Mouse (Mus musculus) spleen, postnatal 14 days (tissue): ENCODE results near the gene Olfr1249.
"Not testable (repeated sequence)": the region's sequence is repeated elsewhere in the genome, so short reads cannot be mapped to it uniquely, and the experiment has no call there.

ENCODE experiments used
- DNase-seq, 2 experiments: peaks; one replicate each; pipeline ENCODE4 v3.0.0; 2021 to 2022; ENCODE audit warnings: low spot score in 2 of 2

The Olfr1249 gene

DNA sequence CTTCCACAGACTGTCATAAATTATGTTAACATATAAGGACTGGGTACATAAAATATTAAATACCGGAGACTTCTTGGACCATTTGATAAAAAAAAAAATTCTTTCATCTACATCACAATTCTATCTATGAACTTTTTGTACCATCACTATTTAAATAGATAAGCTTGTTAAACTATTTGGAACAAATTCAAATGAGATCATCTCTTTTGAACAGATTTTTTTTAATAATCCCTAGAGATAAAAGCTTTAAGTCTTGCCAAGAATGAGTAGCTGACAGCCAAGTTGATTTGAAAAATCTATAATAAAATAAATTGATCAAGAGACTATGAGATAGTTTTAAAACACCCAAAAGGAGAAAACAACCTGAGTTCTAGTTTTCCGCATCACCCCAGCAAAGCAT is at the start of gene Olfr1249:
Gene Olfr1249, minus strand, starts transcription at position 101 of the 400 bp plus-strand sequence.
- DNase-seq = no peak

DNA sequence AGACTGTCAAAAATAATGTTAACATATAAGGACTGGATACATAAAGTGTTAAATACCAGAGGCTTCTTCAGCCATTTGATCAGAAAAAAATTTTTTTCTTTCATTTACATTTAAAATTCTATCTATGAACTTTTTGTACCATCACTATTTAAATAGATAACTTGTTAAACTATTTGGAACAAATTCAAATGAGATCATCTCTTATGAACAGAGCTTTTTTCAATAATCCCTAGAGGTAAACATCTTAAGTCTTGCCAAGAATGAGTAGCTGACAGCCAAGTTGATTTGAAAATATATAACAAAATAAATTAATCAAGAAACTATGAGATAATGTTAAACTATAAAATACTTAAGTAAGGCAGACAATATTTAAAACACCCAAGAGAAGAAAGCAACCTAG is 37.1 kb upstream of the Olfr1249 start, which contains the start of gene Olfr1251:
Gene Olfr1251, minus strand, starts transcription at position 101 of the 400 bp plus-strand sequence.
- no peak for DNase-seq

DNA sequence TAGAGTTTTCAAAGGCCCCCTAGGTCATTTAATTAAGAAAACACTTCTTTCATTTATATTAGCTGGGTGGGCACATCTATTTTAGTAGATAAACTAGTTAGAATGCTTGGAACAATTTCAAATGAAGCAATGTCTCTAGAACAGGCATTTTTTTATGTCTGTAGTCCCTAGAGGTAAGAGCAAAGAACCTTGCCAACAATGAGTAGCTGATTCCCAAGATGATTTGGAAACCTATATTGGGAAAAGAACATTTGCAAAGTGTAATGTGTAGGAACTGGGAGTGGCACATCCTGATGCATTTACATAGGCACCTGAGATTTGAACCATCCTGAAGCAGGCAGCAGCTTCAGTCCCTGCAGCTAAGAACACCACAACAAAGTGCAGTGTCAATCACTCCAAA is 26.6 kb upstream of the Olfr1249 start, which contains the start of gene Olfr1250:
Gene Olfr1250, minus strand, starts transcription at position 101 of the 400 bp plus-strand sequence.
- no peak for DNase-seq

DNA sequence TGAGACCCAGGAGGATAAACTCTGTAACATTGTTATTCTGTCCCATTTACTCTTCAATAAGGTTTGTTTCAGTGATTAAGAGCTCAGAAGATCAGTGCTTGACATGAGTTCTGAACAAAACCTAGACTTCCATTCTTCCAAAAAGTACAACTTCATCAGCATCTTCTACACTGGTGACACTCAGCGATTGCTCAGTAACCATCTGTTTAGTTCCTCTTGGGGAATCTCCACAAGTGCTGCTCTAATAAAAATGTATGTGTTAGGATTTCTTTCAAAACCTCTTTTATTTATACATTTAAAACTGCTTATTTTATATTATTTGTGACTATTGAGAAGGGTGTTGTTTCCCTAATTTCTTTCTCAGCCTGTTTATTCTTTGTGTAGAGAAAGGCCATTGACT is 16.6 kb downstream of the Olfr1249 start, which contains the start of gene Olfr1248:
Gene Olfr1248, minus strand, starts transcription at position 101 of the 400 bp plus-strand sequence.
- DNase-seq = not testable (repeated sequence)

DNA sequence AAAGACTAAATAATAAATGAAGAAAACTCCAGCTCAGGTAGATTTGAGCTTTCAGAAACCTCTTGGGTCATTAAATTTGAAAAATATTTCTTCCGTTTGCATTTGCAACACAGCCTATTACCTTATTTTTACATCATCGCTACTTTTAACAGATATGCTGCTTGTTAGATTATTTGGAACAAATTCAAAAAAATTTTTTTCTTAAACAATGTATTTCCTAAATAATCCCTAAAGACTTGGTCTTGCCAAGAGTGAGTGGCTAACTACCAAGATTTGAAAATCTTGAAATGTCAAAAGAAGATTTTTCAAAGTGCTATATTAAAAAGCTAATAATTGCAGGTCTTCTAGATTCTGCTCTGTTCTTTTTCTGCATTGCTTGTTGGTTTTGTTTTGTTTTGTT is 20.8 kb downstream of the Olfr1249 start, which contains the start of gene Olfr1247:
Gene Olfr1247, minus strand, starts transcription at position 101 of the 400 bp plus-strand sequence.
- no peak for DNase-seq

DNA sequence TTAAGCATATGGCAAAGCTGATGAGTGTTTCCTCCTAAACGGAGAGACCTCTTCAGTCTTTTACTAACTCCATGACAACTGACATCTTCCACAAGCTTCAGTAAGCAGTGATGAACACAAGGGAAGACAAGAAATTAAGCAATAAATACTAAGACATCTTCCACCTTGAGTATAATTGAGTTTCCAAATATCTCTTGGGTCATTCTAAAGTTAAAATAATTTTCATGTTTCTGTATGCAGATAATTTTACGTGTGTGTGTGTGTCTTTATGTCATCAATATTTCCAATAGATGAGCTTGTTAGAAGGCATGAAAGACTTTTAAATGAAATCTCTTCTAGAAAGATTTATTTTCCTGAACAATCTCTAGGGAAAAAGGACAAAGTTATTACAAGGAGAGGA is 41.7 kb downstream of the Olfr1249 start, which contains the start of gene Olfr1246:
Gene Olfr1246, minus strand, starts transcription at position 101 of the 400 bp plus-strand sequence.
- DNase-seq = no peak
